Mouse (Mus musculus) left cerebral cortex, postnatal 36 days (tissue): ENCODE results near the gene Taar2. TPM values are rescaled to one million over a fixed set of nuclear protein-coding genes. Genes with fewer than 3 reads are reported as not detected.

Experiments
- DNase-seq, 2 experiments: peaks; one replicate each; pipeline ENCODE4 v3.0.0; 2021 to 2022; ENCODE audit warnings: low spot score in 2 of 2, mixed read lengths in 1 of 2
- intact Hi-C: fragments of 180-260 bp; cut with DNase I; formaldehyde crosslinking; loops from one replicate; pipeline ENCODE4 v1.15.1; 2025
- total RNA-seq, 2 experiments: library from RNA; stranded (reverse); gene quantifications; 2 replicates each; pipeline ENCODE4 v1.2.3; 2021

Taar2 gene
- not detected for total RNA-seq

- intact Hi-C loops: no loop called here
Measured at GRCm38 (mm10) chr10:23938312-23938711, at the start of gene Taar2. Gene Taar2 (plus strand): TSS chr10:23938572.

GRCm38 (mm10) chr10:23892987-23893386 is 45.4 kb upstream of the Taar2 start:
- intact Hi-C loops: no loop called here

More at GRCm38 (mm10) chr10:23938312-23938711, at the start of gene Taar2:
- DNase-seq: no peak

GRCm38 (mm10) chr10:23894601-23895349 is 43.6 kb upstream of the Taar2 start, which contains the start of gene Vnn1:
Gene Vnn1 (plus strand): TSS chr10:23894688.
- intact Hi-C loops: no loop called here
- no peak for DNase-seq

More at GRCm38 (mm10) chr10:23892987-23893386, 45.4 kb upstream of the Taar2 start:
- no peak for DNase-seq

GRCm38 (mm10) chr10:23895376-23895775 is 43.0 kb upstream of the Taar2 start:
- intact Hi-C loops: no loop called here
- no peak for DNase-seq

- intact Hi-C loops: no loop called here
- DNase-seq: no peak
Measured at GRCm38 (mm10) chr10:23901119-23901518, 37.3 kb upstream of the Taar2 start.

- no peak for DNase-seq
- intact Hi-C loops: no loop called here
Measured at GRCm38 (mm10) chr10:23905661-23906060, 32.7 kb upstream of the Taar2 start.

- no peak for DNase-seq
- intact Hi-C loops: no loop called here
Measured at GRCm38 (mm10) chr10:23920056-23920455, 18.3 kb upstream of the Taar2 start, which contains the start of gene Taar1. Gene Taar1 (plus strand): TSS chr10:23920356.

- intact Hi-C loops: no loop called here
- no peak for DNase-seq
Measured at GRCm38 (mm10) chr10:23922468-23922867, 15.9 kb upstream of the Taar2 start.

GRCm38 (mm10) chr10:23923941-23924340 is 14.4 kb upstream of the Taar2 start:
- DNase-seq: no peak
- intact Hi-C loops: no loop called here

GRCm38 (mm10) chr10:23937613-23938012 is 759 bp upstream of the Taar2 start:
- no peak for DNase-seq
- intact Hi-C loops: no loop called here

- intact Hi-C loops: no loop called here
- DNase-seq: no peak
Measured at GRCm38 (mm10) chr10:23942465-23942864, 4.1 kb downstream of the Taar2 start.

- intact Hi-C loops: no loop called here
Measured at GRCm38 (mm10) chr10:23948026-23948425, 9.7 kb downstream of the Taar2 start.

GRCm38 (mm10) chr10:23949508-23950005 is 11.2 kb downstream of the Taar2 start, which contains the start of gene Taar3:
Gene Taar3 (plus strand): TSS chr10:23949558.
- no peak for DNase-seq
- intact Hi-C loops: no loop called here

More at GRCm38 (mm10) chr10:23948026-23948425, 9.7 kb downstream of the Taar2 start:
- no peak for DNase-seq

GRCm38 (mm10) chr10:23951714-23952113 is 13.3 kb downstream of the Taar2 start:
- no peak for DNase-seq
- intact Hi-C loops: no loop called here

- DNase-seq: no peak
- intact Hi-C loops: no loop called here
Measured at GRCm38 (mm10) chr10:23959071-23959470, 20.7 kb downstream of the Taar2 start.

GRCm38 (mm10) chr10:23960444-23960915 is 22.1 kb downstream of the Taar2 start, which contains the start of gene Taar4:
Gene Taar4 (plus strand): TSS chr10:23960494.
- intact Hi-C loops: no loop called here
- DNase-seq: no peak

GRCm38 (mm10) chr10:23963444-23963843 is 25.1 kb downstream of the Taar2 start:
- intact Hi-C loops: no loop called here
- DNase-seq: no peak

GRCm38 (mm10) chr10:23964921-23965610 is 26.7 kb downstream of the Taar2 start:
- intact Hi-C loops: no loop called here

GRCm38 (mm10) chr10:23970656-23971165 is 32.3 kb downstream of the Taar2 start, which contains the start of gene Taar5:
Gene Taar5 (plus strand): TSS chr10:23970706.
- DNase-seq: no peak
- intact Hi-C loops: no loop called here

More at GRCm38 (mm10) chr10:23964921-23965610, 26.7 kb downstream of the Taar2 start:
- no peak for DNase-seq

- no peak for DNase-seq
- intact Hi-C loops: no loop called here
Measured at GRCm38 (mm10) chr10:23971256-23971655, 32.9 kb downstream of the Taar2 start.
